Mouse (Mus musculus) spleen, adult 2 months (tissue): Measurements from ENCODE around the gene Lrfn3.

Experiments
- CTCF ChIP-seq: fragments of 200-500 bp; IDR thresholded peaks from 2 replicates; pipeline ENCODE4 v1.5.1; 2011; ENCODE audit warnings: mild to moderate bottlenecking, inconsistent platforms; ENCODE audit not compliant: insufficient read depth, insufficient read length, insufficient replicate concordance; ENCODE audit errors: extremely low read depth
- POLR2A ChIP-seq: fragments of 200-500 bp; IDR thresholded peaks from 2 replicates; pipeline ENCODE4 v1.6.1; 2011; ENCODE audit warnings: low read depth, low read length, inconsistent platforms

DNA sequence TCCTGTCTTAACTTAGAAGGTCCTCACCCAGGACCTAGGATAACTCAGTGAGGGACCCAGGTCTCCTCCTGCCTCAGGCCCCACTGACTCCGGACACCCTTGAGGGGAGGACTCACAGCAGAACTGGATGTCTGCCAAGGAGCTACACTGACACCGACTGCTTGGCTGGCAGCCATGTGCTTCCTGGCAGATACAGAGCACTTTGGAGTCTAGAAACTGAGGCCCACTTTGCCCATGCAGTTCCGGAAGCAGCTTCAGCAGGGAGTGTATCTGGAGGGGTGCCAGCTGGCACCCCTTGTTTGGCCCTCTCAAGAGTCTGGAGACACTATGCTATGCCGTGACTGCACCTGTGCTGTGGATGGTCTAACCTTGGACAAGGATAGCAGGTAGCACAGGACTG, 29.1 kb downstream of the Lrfn3 start:
- TF ChIP-seq CTCF (no peak), POLR2A (no peak)
